Mouse (Mus musculus): ENCODE data around the gene Mcub.
A peak's percentile ranks its signal among the peaks of the same experiment; 100 is the strongest.

The Mcub gene

DNA sequence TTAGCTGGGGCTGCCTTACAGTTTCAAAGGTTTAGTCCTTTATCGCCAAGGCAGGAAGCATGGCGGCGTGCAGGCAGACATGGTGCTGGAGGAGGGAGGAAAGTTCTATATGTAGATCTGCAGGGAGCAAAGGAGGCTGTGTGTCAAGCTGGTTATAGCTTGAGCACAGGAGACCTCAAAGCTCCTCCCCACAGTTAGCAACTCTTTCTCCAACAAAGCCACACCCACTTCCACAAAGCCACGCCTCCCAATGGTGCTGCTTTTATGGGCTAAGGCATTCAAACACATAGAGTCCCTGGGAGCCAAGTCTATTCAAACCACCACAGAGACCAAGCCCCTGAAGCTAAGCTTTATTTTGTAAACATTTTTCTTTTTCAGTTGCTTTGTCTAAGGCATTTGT, 71.1 kb downstream of the Mcub start:
- DNase-seq (ENCODE audit: extremely low read depth, low read depth, low spot score) = no peak

DNA sequence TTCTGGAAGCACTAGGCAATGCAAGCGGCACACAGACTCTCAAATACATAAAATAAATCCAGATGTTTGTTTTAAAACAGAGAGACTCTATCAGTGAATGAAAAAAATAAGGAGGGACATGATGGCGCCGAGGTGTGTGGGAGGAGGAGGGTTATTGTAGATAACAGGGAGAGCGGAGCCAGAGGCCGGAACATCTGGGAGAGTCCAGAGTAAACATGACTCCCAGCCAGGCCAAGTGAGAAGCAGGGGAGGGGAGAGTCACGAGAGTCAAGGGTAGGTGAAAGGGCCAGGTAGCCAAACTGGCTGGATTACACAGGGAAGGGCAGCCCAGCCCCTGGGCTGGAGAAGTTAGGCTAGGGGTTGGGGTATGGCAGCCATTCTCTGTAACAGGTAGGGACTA, 73.4 kb downstream of the Mcub start:
- no peak for DNase-seq (ENCODE audit: extremely low read depth, low read depth, low spot score)

DNA sequence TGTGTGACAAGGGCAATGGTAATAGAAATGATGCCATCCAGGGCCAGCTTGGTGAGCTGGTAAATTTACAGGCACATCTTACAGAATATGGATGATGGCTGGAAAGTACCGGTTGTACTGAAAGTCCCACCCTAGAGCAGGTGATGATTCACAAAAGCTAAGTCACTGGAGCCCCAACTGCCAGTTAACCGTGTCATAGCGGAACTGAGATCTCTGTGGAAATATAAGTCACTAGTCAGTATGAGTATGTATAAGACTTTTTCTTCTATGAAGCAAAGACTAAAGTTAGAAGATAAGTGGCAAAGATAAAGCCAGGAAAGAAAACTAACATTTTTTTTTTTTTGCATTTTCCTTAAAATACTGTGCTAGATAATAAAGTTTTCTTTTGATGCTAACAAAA, 76.9 kb downstream of the Mcub start:
- DNase-seq (ENCODE audit: extremely low read depth, low read depth, low spot score) = no peak

DNA sequence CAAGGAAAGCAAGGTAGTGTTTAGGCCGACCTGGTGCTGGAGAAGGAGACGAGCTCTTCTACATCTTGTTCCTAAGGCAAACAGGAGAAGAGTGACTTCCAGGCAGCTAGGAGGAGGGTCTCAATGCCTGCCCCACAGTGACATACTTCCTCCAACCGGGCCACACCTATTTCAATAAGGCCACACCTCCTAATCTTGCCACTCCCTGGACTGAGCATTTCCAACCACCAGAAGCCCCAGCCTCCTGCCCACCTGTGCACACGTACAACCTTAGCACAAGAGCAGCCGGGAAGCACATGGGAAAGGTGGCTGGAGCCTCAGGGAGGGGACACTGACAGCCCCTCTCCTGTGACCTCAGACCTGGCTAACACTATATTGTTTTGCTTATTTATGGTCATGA, 78.0 kb downstream of the Mcub start:
- no peak for DNase-seq (ENCODE audit: extremely low read depth, low read depth, low spot score)

DNA sequence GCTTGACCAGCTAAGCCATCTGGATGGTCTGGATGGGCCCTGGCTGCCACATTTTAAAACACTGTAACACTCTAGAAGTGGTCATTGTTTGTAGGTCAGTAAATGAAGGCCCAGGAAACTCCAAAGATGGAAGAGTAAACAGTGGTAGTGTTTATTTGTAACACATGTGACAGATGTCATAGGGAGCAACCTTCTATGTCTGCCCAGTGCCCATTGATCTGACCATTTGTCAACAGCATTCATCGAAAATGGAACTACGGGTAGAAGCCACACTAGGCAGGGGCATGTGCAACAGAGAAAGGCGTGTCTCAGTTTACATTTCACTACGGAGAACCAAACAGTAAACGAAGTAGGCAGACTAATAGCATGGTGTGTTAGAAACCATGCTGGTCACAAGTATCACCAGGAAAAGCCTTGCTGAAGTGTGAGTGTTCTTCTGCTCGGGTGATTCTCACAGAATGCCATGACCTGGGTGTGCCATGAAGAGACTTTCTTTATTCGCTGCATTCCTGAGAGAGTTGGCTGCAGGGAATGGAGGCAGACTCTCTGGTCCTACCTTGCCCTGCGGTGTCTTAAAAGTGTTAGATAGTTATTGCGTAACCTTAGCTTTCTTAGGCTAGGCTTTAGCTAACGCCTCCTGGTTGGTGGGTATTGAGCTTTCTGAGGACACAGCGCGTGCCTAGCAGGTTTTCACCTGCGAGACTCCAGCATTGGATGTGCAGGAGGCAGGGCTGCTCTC, 82.1 kb downstream of the Mcub start:
- DNase-seq (ENCODE audit: extremely low read depth, low read depth, low spot score) = no peak

DNA sequence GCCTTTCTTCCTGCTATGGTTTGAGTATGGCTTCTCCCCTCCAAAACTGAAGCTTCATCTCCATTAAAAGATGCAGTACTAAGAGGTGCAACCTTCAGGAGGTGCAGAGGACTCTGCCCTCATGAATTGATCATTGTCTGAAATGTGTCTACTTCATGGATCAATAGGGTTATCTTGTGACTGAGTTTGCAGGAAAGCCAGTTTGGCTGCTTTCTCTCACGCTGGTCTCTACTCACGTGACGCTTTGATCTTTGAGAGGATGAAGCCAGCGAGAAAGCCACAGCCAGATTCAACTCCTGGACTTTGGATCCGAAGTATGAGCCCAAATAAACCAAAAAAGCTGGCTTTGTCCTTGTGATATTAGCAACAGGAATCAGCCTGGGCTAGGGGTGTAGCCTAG, 83.6 kb downstream of the Mcub start:
- DNase-seq (ENCODE audit: extremely low read depth, low read depth, low spot score) = no peak

DNA sequence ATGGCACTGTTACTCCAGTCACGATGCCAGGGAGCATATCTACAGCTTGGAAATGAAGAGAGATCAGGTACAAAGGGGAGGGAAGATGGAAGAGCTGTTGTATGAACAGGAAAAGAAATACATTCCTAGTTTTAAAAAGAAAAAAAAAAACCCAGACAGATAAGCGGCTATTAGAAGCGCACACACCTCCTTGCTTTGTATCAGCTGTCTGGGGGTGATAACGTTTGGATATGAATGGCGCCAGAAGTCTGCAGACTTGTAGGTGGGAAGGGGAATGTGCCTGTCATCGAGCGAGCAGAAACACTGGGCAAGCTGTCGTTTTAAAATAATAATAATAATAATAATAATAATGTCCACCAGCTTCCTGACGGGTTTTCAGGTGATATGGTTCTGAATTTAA, 84.4 kb downstream of the Mcub start:
- DNase-seq (ENCODE audit: extremely low read depth, low read depth, low spot score) = no peak

DNA sequence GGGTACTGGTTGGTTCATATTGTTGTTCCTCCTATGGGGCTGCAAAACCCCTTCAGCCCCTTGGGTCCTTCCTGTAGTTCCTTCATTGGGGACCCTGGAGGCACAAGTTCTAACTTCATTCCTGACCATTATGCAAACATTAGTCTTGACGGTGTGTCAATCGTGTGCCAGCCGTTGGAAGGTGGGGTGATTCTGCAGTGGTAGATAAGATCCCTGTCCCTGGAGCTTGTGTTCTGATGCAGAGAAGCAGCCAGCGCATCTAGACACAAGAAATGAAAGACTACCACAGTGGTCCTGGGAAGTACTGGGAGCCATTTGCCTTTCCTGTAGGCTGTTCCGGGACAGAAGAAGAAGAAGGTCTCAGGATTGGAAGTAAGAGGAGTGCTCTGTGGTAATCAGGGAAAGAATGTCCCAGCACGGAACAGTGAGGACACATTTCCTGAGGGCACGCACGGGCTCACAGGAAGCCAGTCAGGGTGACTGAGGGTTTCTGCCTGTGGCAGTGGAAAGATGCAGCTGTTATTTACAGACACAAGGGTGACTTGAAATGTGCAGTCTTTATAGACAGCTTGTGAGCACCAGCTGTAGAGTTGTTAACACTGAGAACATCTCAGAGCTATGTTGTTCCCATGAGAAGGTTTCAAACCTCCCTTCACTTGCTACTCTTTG, 88.9 kb downstream of the Mcub start:
- no peak for DNase-seq (ENCODE audit: extremely low read depth, low read depth, low spot score)

DNA sequence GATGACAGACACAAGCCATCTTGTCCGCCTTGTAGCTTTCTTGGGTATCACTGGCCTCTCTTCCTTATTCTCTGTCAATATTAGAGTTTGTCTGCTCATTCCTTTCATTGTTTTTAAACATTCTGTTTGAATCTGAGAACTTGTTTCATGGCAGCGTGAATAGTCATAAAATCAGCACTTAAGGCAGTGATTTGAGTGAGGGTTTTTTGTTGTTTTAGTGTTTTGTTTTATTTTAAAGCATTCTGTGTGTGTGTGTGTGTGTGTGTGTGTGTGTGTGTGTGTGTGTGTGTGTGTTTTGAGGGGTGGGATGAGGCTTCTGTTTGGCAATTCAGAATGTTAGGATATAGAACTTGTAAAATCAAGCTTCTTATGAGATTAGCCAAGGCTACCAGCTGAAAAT, 90.1 kb downstream of the Mcub start:
- DNase-seq (ENCODE audit: extremely low read depth, low read depth, low spot score) = no peak

DNA sequence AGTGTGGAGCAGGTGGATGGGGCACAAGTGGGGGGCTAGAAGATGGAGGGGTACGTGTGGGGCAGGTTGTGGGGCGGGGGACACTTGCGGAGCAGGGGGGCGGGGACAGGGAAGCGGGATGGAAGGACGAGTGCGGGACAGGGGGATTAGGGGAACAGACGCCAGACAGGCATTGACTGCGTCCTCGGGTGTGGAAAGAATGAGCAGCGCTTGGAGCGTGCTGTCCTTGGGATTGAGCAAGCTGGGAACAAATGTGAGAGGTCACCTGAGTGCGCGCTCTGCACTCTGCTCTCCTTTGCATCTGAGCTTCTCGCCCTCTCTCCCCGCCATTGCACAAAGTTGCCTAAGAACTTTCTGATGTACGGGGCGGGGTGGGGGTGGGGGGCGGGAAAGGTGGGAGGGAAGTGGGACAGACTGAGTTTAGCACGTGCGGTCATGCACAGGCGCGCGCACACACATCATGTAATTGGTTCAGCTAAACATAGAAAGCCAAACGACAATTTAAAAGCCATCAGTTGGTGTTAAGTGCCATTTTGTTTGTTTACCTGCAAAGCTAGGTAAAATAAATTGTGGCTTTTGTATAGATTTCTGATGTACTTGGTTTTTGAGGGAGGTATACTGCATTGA, 90.8 kb downstream of the Mcub start:
- DNase-seq (ENCODE audit: extremely low read depth, low read depth, low spot score) = no peak

DNA sequence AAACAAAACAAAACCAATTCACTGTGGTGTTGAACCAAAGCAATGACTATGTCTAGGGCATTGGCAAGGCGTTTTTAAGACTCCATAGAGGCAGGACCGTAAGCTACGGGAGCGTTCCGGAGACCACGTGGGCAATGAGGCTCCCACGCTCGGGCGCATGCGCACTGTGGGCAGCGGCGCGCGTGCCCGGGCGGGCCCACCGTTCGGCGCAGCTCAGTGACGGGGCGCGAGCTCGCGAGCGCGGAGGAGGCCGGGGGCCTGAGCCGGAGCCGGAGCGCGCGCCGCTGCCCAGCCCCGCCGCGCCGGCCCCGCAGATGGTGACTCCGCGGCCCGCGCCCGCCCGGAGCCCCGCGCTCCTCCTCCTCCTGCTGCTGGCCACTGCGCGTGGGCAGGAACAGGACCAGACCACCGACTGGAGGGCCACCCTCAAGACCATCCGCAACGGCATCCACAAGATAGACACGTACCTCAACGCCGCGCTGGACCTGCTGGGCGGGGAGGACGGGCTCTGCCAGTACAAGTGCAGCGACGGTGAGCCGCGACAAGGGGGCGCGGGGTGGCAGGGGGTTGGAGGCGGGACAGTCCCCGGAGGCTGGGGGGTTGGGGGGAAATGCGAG, 91.5 kb downstream of the Mcub start, which contains the start of gene Pla2g12a:
Gene Pla2g12a, plus strand, starts transcription at position 202 of the 617 bp plus-strand sequence.
- DNase-seq (ENCODE audit: extremely low read depth, low read depth, low spot score) = no peak

DNA sequence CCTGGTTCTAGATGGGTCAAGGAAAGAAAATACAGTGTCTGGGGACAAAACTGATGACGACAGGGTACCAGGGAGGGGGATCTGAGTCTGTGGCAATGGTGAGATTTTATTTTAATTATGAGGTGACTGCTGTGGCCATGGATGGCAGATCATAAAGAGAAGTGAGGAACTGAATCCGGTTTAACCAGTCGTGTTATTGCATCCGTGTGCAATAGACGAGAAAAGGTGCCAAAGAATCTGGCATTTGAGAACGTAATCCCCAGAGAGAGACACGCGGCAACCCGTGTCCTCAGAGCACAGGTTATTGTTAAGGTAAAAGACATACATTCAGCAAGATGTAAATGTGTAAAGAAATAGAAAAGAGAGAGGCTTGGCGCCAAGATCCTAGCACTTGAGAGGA, 92.7 kb downstream of the Mcub start:
- DNase-seq (ENCODE audit: extremely low read depth, low read depth, low spot score) = peak; percentile 69
